Mouse (Mus musculus) forebrain, embryonic 12.5 days (tissue): Measurements from ENCODE around the gene Gm45233. TPM values are rescaled to one million over a fixed set of nuclear protein-coding genes. Genes with fewer than 3 reads are reported as not detected.

ENCODE experiments used
- ATAC-seq: fragments of 200-750 bp; cut with Nextera tagmentation; 2 replicates; pipeline ENCODE4 v1.8.0; 2017; ENCODE audit warnings: moderate TSS enrichment; ENCODE audit not compliant: low FRiP score
- H3K27ac ChIP-seq: fragments of 300-500 bp; sonication (generic); 2 replicates; pipeline ENCODE4 v1.5.1; 2016; ENCODE audit warnings: mild to moderate bottlenecking
- H3K27me3 ChIP-seq: fragments of 300-500 bp; sonication (generic); 2 replicates; pipeline ENCODE4 v1.6.1; 2016; ENCODE audit warnings: mild to moderate bottlenecking
- H3K36me3 ChIP-seq: fragments of 300-500 bp; sonication (generic); replicated peaks from 2 replicates; pipeline ENCODE4 v1.6.1; 2016; ENCODE audit warnings: mild to moderate bottlenecking
- H3K4me1 ChIP-seq: fragments of 300-500 bp; sonication (generic); 2 replicates; pipeline ENCODE4 v1.6.1; 2016
- H3K4me2 ChIP-seq: fragments of 300-500 bp; sonication (generic); 2 replicates; pipeline ENCODE4 v1.6.1; 2016; ENCODE audit warnings: mild to moderate bottlenecking, moderate library complexity
- H3K4me3 ChIP-seq: fragments of 300-500 bp; sonication (generic); replicated peaks from 2 replicates; pipeline ENCODE4 v1.5.1; 2016; ENCODE audit warnings: mild to moderate bottlenecking
- H3K9ac ChIP-seq: fragments of 300-500 bp; sonication (generic); 2 replicates; pipeline ENCODE4 v1.6.1; 2016; ENCODE audit warnings: mild to moderate bottlenecking
- H3K9me3 ChIP-seq: fragments of 300-500 bp; sonication (generic); 2 replicates; pipeline ENCODE4 v1.6.1; 2016
- WGBS: fragments of 180-500 bp; shearing (Covaris S2); methylation state at CpG from one replicate; pipeline ENCODE4 v1.1.7; 2016; 5-methylcytosine and 5-hydroxymethylcytosine counted together
- polyA plus RNA-seq: library from polyadenylated mRNA; unstranded; fragments of >200 nt; fragmentation: Nextera tagmentation; extraction: Ambion mirVana; gene quantifications from 2 replicates; pipeline ENCODE4 v1.2.1, GENCODE M21; 2016

Gene Gm45233
- polyA plus RNA-seq, 1 experiment from 2014 or later, result 0.47 TPM

DNA sequence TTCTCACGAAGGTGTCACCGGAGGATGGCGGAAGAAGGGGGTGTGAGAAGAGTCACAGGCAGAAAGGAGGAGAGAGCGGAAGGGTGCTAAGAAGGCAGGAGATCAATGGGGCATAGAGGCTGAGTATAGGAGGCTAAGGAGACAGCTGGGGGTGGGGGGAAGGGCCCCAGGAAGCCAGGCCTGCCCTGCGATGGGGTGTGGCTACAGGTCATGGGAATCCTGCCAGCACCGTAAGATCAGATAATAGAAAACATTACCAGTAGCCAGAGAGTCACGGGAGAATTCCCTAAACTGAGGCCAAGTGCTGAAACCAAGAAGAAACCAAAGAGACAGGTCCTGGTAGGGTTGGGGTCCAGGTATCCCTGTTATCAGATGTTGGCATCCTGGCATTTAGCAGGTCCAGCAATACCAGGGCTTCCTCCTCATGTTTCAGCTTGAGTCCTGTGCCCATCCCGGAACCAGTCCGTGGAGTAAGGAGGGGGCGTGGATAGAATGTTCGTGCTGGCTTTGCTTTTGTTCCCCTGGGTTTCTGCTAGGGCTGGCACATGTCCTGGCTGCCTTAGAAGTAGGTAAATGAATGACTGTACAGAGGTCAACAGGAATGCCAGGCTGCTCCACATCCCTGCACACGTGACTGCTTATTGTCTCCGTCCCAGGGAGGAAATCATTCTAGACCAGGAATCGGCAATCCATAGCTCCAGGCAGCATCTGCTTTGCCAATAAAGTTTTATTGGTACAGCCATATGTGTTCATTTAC lies 9.8 kb downstream of the Gm45233 start:
- H3K9ac ChIP-seq, result no peak overlapping the region
- H3K27me3 ChIP-seq, result no peaks in the 10 kb centered on the region
- no peaks in the 10 kb centered on the region for H3K9me3 ChIP-seq
- 91% methylated on average over 14 of the region's 14 CpGs for WGBS
- H3K4me2 ChIP-seq, result no peak overlapping the region
- H3K4me1 ChIP-seq, result no peaks in the 10 kb centered on the region
- no peak for ATAC-seq
- no peak overlapping the region for H3K27ac ChIP-seq
- no peak overlapping the region for H3K4me3 ChIP-seq
- H3K36me3 ChIP-seq, result peaks cover 45% of the 10 kb centered on the region

DNA sequence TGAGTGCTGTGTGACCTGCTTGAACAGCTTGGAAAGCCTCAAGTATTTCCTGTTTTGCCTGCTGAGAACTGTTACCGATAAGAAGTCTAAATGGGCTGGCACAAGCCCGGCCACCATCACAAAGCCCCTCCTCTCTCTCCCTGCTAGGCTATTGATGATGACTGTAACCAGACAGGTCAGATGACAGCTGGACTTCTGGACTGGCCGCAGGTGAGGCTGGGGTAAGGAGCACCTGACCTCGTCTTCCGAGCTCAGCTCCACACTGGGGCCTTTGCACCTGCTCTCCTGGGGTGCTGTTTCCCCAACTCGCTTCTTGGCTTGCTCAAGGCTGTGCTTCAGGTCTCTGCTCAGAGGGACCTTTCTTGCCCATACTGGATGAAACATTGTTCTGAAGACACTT lies 10.4 kb downstream of the Gm45233 start:
- 90% methylated on average over 6 of the region's 6 CpGs for WGBS

DNA sequence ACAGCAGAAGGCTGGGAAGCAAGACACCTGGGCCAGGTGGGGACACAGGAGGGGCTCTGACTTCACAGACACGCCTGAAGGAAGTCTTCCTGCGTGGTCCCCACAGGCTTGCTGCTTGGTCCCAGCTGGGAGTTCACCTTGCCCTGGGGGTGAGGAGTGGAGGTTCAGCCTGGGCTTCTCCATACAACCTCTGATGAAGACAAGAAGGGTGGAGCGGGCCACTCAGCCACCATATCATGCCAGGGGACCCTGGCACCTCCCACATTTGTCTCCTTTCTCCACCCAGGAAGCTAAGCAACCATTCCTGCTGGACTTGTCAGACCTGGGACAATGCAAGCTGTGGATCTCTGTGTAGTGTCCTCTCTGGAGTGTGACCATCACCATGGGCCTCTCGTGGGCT lies 18.9 kb downstream of the Gm45233 start, which contains the start of gene Vsig10l:
Gene Vsig10l (plus strand): TSS at position 301 of the 400 bp plus-strand sequence.
- no peak within 1 kb of the TSS for H3K27ac ChIP-seq
- H3K9ac ChIP-seq, result no peak within 1 kb of the TSS
- peaks cover 18% of the 10 kb centered on the region for H3K4me1 ChIP-seq
- 69% methylated on average over 4 of the region's 4 CpGs for WGBS
- H3K4me2 ChIP-seq, result no peak within 1 kb of the TSS
- H3K9me3 ChIP-seq, result no peaks in the 10 kb centered on the region
- peaks cover 1% of the 10 kb centered on the region; the same call in 1 of the 2 replicates for H3K36me3 ChIP-seq
- peaks cover 23% of the 10 kb centered on the region for H3K27me3 ChIP-seq
- no peak within 1 kb of the TSS for H3K4me3 ChIP-seq
- ATAC-seq, result no peak

More for the DNA sequence above, 10.4 kb downstream of the Gm45233 start:
- Histone ChIP-seq H3K4me3 (no peak overlapping the region), H3K36me3 (peaks cover 45% of the 10 kb centered on the region), H3K4me2 (no peak overlapping the region), H3K27me3 (no peaks in the 10 kb centered on the region), H3K4me1 (no peaks in the 10 kb centered on the region), H3K9me3 (no peaks in the 10 kb centered on the region), H3K27ac (no peak overlapping the region), H3K9ac (no peak overlapping the region)
- ATAC-seq, result no peak

DNA sequence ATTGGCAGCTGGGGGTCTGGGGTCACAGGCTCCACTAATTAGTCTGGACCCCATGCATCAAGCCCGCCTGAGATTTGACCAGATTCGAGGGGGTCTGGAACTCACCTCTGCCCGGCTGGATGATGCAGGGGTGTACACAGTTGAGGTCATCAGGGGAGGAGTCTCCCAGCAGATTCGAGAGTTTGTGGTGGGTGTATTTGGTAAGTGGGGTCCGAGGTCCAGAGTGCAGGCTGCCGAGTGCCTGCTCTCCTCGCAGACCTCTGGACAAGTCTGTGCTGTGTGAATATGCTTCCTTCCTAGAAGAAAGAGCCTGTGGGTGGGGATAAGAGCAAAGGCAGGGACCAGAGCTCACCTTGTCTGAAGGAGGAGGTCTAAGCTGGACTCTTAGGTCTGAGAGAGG lies 20.0 kb downstream of the Gm45233 start:
- Histone ChIP-seq H3K36me3 (no peaks in the 10 kb centered on the region), H3K4me2 (no peak overlapping the region), H3K27ac (no peak overlapping the region), H3K4me3 (no peak overlapping the region), H3K27me3 (peaks cover 27% of the 10 kb centered on the region), H3K9ac (no peak overlapping the region), H3K9me3 (no peaks in the 10 kb centered on the region), H3K4me1 (peaks cover 18% of the 10 kb centered on the region)
- WGBS, result 88% methylated on average over 7 of the region's 7 CpGs
- no peak for ATAC-seq

DNA sequence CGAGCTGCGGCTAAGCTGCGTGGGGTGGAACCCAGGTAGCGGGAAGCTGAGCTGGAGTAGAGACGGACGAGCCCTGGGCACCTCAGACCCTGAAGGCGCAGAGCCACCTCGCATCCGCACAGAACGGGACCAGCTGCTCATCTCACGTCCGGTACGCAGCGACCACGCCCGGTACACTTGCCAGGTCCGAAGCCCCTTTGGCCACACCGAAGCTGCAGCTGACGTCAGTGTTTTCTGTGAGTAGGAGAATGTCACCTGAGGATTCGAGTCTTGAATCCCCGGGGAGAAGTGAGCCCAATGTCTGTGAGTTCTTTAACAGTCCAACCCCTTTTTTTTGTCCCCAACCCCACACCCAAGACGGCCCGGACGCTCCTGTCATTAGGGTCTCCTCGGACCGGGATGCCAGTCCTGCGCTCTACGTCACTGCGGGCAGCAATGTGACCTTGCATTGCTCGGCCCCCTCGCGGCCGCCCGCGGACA lies 21.0 kb downstream of the Gm45233 start:
- Histone ChIP-seq H3K27ac (no peak overlapping the region), H3K9ac (peak overlapping the region; percentile 47), H3K36me3 (no peaks in the 10 kb centered on the region), H3K4me2 (peak overlapping the region; percentile 85), H3K27me3 (peaks cover 27% of the 10 kb centered on the region), H3K4me3 (peak overlapping the region; percentile 46), H3K9me3 (no peaks in the 10 kb centered on the region), H3K4me1 (peaks cover 18% of the 10 kb centered on the region)
- 6% methylated on average over 35 of the region's 35 CpGs for WGBS
- ATAC-seq, result peak; percentile 12; the same call in 1 of the 2 replicates

DNA sequence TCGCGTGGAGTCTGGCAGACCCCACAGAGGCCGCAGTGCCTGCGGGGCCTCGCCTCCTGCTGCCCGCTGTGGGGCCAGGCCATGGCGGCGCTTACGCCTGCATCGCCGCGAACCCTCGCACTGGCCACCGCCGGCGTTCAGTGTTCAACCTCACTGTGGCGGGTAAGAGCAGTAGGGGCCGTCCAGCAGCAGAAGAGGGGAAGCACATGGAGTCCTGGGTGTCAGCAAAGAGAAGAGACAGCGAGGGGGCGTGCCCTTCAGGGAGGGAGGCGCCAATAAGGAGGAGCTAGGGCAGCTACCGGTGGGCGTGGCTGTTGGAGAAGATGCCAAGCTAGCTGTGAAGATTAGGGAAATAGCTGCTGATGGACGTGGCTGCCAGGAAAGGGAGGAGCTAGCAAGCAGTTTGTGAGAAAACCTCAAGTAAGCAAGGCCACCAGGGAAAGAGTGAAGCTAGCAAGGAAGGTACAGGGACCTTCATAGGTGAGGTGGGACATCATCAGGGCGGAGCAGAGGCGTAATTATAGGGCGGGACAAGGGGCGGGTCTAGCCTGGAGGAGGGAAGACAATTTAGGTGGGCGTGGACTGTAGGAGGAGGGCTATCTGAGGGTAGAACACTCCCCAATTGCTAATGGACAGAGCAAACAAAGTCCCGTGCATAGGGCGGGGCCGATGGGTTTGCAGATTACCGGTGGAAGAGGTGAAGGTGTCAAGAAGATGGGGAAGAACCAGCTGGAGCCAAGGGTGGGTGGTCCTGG lies 21.6 kb downstream of the Gm45233 start:
- H3K4me3 ChIP-seq, result peak overlapping the region; percentile 46
- peaks cover 18% of the 10 kb centered on the region for H3K4me1 ChIP-seq
- no peaks in the 10 kb centered on the region for H3K9me3 ChIP-seq
- under 1% methylated on average over 32 of the region's 33 CpGs for WGBS
- peaks cover 27% of the 10 kb centered on the region for H3K27me3 ChIP-seq
- ATAC-seq, result peak; percentile 84
- H3K36me3 ChIP-seq, result no peaks in the 10 kb centered on the region
- H3K9ac ChIP-seq, result peak overlapping the region; percentile 47
- H3K4me2 ChIP-seq, result peak overlapping the region; percentile 85
- H3K27ac ChIP-seq, result no peak overlapping the region

DNA sequence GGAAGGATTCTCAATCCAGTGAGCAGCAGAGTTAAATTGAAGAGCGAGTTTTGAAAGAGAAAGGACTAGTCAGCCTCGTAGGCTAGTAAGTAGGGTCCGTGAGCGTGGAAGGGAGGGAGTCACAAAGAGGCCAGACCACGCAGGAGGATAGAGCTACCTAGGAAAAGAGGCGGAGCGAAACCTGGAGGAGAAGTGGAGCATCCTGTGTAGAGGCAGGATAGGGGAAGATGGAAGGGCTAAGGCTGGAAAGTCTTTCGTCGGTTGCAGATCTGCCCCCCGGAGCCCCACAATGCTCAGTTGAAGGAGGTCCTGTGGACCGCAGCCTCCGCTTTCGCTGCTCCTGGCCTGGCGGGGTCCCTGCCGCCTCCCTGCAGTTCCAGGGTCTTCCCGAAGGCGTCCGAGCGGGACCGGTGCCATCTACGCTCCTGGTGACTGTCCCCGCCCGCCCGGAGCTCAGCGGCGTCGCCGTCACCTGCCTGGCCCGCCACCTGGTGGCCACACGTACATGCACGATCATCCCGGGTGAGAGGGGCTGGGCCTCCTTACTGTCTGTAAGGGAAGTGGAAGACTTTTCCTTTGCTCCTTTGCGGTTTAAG lies 22.3 kb downstream of the Gm45233 start:
- ATAC-seq, result peak; percentile 75
- Histone ChIP-seq H3K27me3 (peaks cover 27% of the 10 kb centered on the region), H3K27ac (no peak overlapping the region), H3K36me3 (no peaks in the 10 kb centered on the region), H3K4me3 (peak overlapping the region; percentile 46), H3K9me3 (no peaks in the 10 kb centered on the region), H3K4me1 (peaks cover 18% of the 10 kb centered on the region), H3K9ac (peak overlapping the region; percentile 40), H3K4me2 (peak overlapping the region; percentile 85)
- WGBS, result under 1% methylated on average over 33 of the region's 33 CpGs

DNA sequence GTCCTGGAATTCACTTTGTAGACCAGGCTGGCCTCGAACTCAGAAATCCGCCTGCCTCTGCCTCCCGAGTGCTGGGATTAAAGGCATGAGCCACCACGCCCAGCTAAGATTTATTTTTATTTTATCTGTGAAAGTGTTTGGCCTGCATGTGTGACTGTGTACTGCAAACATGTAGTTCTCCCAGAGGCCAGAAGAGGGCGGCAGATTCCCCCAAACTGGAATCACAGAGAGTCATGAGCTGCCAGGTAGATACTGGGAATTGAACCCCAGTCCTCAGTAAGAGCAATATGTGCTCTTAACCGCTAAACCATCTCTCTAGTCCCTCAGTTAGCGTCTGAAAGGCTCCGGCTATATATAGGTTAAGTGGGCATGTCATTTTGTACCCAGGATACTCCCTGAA lies 26.4 kb downstream of the Gm45233 start:
- WGBS, result 40% methylated on average over 8 of the region's 8 CpGs
- Histone ChIP-seq H3K4me2 (no peak overlapping the region), H3K4me1 (peaks cover 10% of the 10 kb centered on the region), H3K27me3 (peaks cover 7% of the 10 kb centered on the region), H3K9me3 (no peaks in the 10 kb centered on the region), H3K9ac (no peak overlapping the region), H3K27ac (no peak overlapping the region), H3K4me3 (no peak overlapping the region), H3K36me3 (peaks cover 4% of the 10 kb centered on the region; the same call in 1 of the 2 replicates)
- no peak for ATAC-seq

DNA sequence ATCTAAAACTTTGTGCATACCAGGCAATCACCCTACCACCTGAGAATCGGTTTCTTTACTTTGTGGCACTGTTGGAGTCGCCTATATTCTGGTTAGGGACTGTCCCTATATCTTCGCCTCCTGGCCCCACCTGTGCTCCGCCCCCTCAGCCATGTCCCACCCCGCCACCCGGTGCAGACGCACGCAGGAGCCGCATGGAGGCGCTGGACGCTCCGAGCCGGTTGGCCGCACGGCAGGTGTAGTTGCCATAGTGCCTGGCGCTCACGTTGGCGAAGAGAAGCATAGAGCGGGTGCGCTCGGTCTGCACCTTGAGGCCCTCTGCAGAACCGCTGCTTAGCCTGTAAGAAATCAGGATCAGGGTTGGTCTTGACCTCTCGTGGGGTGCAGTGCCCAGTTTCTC lies 31.8 kb downstream of the Gm45233 start:
- Histone ChIP-seq H3K27me3 (peaks cover 47% of the 10 kb centered on the region), H3K4me2 (no peak overlapping the region), H3K9ac (no peak overlapping the region), H3K27ac (no peak overlapping the region), H3K9me3 (no peaks in the 10 kb centered on the region), H3K4me3 (no peak overlapping the region), H3K4me1 (peaks cover 11% of the 10 kb centered on the region), H3K36me3 (peaks cover 17% of the 10 kb centered on the region)
- no peak for ATAC-seq
- WGBS, result 17% methylated on average over 23 of the region's 23 CpGs

DNA sequence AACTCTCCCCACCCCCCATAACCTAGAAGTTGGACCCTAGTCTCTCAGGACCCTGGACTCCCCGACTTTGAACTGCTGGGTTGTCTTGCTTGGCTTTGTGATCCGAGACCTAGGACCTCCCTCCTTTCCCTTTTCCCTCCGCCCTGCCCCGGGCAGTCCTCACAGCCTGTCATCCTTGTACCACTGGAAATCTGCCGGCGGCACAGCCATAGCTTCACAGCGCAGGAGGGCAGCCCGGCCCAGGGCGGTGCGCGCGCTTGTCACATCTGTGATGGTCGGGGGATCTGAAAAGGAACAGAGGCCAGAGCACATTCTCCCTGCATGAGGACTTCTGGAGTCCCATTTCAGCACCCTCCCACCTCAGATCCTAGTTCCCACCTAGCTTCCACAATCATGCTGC lies 32.4 kb downstream of the Gm45233 start:
- H3K36me3 ChIP-seq, result peaks cover 17% of the 10 kb centered on the region
- H3K27ac ChIP-seq, result no peak overlapping the region
- H3K4me2 ChIP-seq, result no peak overlapping the region
- H3K4me3 ChIP-seq, result no peak overlapping the region
- peaks cover 48% of the 10 kb centered on the region for H3K27me3 ChIP-seq
- 5% methylated on average over 13 of the region's 13 CpGs for WGBS
- no peaks in the 10 kb centered on the region for H3K9me3 ChIP-seq
- peaks cover 11% of the 10 kb centered on the region for H3K4me1 ChIP-seq
- no peak overlapping the region for H3K9ac ChIP-seq
- peak; percentile 24; the same call in 1 of the 2 replicates for ATAC-seq

DNA sequence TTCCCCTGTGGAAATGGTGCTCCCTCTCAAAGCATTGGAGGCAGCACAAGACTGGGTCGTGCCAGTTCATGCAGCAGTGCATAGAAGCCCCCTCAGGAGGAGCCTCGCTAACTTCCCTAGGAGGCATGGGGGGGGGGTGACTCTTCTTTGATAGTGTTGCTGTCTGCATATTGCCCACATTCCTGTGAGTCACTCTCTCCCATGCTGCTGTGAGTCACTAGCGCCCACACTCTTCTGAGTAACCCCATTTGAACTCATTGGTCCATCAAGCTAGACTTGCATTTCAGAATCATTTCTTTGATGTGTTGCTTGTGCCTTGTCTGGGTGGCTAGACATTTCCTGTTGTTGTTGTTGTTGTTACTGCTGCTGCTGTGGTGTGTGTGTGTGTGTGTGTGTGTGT lies 37.3 kb downstream of the Gm45233 start:
- H3K4me3 ChIP-seq, result no peak overlapping the region
- ATAC-seq, result no peak
- peaks cover 31% of the 10 kb centered on the region for H3K4me1 ChIP-seq
- H3K27me3 ChIP-seq, result peaks cover 37% of the 10 kb centered on the region
- 71% methylated on average over 3 of the region's 3 CpGs for WGBS
- no peak overlapping the region for H3K9ac ChIP-seq
- H3K9me3 ChIP-seq, result no peaks in the 10 kb centered on the region
- no peak overlapping the region for H3K4me2 ChIP-seq
- no peak overlapping the region for H3K27ac ChIP-seq
- H3K36me3 ChIP-seq, result peaks cover 7% of the 10 kb centered on the region

DNA sequence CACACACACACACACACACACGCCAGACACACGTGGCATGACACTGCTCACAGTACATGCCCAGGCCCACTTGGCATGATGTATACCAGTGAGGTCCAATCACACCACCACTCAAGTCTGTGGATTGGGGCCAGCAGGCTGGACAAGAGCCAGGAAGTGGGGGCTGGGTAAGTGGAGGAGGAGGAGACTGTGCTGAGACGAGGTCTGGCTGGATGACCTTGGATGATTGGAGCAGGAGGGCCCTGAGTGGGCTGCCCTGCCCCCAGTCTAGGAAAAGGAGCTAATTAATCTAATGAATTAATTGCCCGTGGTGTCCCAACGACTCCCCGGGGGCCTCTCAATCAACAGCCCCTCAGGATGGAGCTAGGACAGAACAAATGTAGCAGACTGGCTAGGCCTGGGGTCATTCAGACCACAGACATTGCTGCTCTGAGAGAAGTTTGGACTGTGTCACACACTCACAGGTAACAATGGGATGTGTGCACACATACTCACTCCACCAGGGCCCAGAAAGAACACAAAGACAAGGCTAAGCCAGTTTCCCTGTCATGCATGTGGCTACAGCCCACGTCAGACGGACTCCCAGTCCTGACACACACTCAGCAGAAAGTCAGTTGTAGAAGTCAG lies 38.3 kb downstream of the Gm45233 start:
- ATAC-seq, result peak; percentile 51
- Histone ChIP-seq H3K9ac (no peak overlapping the region), H3K4me2 (no peak overlapping the region), H3K9me3 (no peaks in the 10 kb centered on the region), H3K27me3 (peaks cover 26% of the 10 kb centered on the region), H3K4me1 (peaks cover 24% of the 10 kb centered on the region), H3K4me3 (no peak overlapping the region), H3K27ac (no peak overlapping the region), H3K36me3 (peaks cover 7% of the 10 kb centered on the region)
- 46% methylated on average over 8 of the region's 8 CpGs for WGBS
